Mouse (Mus musculus): ENCODE results near the gene Prkcg. TPM values are rescaled to one million over a fixed set of nuclear protein-coding genes. Genes with fewer than 3 reads are reported as not detected.

The Prkcg gene
- polyA plus RNA-seq, 1 experiment from 2014 or later = not detected

DNA sequence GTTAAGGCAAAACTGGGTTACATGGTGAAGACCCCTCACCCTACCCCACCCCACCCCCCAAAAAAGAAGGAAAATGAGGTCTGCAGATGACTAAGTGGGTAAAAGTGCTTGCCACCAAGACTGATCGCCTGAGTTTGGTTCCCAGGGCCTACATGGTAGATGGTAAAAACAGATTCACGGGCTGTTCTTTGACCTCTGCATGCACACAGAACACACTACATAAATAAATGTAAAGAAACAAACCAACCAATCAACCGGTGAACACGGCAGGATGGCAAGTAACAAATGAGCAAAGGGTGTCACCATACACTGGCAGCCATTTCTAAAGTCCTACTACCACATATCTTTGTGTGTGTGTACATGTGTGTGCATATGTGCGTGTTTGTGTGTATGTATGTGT, 59.3 kb downstream of the Prkcg start:
- Histone ChIP-seq H3K4me3 (ENCODE audit: low read depth, low read length) (no peak overlapping the region), H3K27me3 (replicated peaks; ENCODE audit: control insufficient read depth, insufficient read depth, low read length) (no peaks in the 10 kb centered on the region), H3K9ac (ENCODE audit: low read depth, low read length) (no peak overlapping the region), H3K4me2 (no peak overlapping the region), H3K36me3 (ENCODE audit: control insufficient read depth, insufficient read depth, low read length) (no peaks in the 10 kb centered on the region), H3K9me3 (ENCODE audit: control insufficient read depth, low read length) (no peaks in the 10 kb centered on the region), H3K4me1 (replicated peaks; ENCODE audit: control insufficient read depth, insufficient read depth, low read length) (no peaks in the 10 kb centered on the region), H3K27ac (ENCODE audit: low read depth, low read length) (no peak overlapping the region)
- no peak for ATAC-seq (replicated peaks; ENCODE audit: low FRiP score)
- DNase-seq (ENCODE audit: low spot score) = no peak
- WGBS = 64% methylated on average over 5 of the region's 5 CpGs

DNA sequence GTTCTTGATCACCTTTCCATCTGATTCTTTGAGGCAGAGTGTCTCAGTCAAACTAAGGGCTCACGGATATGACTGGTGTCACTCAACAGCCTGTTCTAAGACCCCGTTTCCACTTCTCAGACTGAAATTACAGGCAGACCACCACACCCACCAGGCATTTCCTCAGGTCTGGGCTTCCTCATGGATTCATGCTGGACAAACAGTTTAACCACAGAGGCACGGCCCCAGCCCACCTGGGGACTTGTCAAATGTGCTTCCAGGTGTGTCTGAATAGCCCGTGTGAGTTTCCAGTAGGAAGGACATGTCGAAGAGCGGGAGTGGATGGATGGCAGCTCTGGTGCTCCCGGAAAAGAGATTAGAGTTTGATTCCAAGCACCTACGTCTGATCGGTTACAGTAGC, 60.8 kb downstream of the Prkcg start:
- H3K4me2 ChIP-seq = no peak overlapping the region
- no peak overlapping the region for H3K4me3 ChIP-seq (ENCODE audit: low read depth, low read length)
- no peak overlapping the region for H3K9ac ChIP-seq (ENCODE audit: low read depth, low read length)
- no peaks in the 10 kb centered on the region for H3K9me3 ChIP-seq (ENCODE audit: control insufficient read depth, low read length)
- ATAC-seq (replicated peaks; ENCODE audit: low FRiP score) = no peak
- H3K4me1 ChIP-seq (replicated peaks; ENCODE audit: control insufficient read depth, insufficient read depth, low read length) = no peaks in the 10 kb centered on the region
- WGBS = 86% methylated on average over 9 of the region's 9 CpGs
- H3K27me3 ChIP-seq (replicated peaks; ENCODE audit: control insufficient read depth, insufficient read depth, low read length) = no peaks in the 10 kb centered on the region
- no peak for DNase-seq (ENCODE audit: low spot score)
- no peak overlapping the region for H3K27ac ChIP-seq (ENCODE audit: low read depth, low read length)
- no peaks in the 10 kb centered on the region for H3K36me3 ChIP-seq (ENCODE audit: control insufficient read depth, insufficient read depth, low read length)

DNA sequence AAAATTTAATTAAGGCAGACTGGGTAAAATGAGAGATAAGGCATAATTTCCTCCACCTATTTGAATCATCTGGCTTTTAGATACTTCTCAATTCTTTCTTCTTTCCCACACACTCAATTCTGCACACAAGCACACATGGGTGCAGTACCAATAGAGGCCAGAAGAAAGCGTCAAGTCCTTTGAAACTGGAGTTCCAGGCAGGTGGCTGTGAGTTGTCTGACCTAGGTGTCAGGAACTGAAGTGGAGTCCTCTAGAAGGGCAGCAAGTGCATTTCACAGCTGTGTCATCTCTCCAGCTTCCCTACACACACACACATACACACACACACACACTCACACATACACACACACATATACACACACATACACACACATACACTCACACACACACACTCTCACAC, 62.6 kb downstream of the Prkcg start:
- DNase-seq (ENCODE audit: low spot score) (no peak), ATAC-seq (replicated peaks; ENCODE audit: low FRiP score) (no peak)
- H3K4me1 ChIP-seq (replicated peaks; ENCODE audit: control insufficient read depth, insufficient read depth, low read length) = no peaks in the 10 kb centered on the region
- no peak overlapping the region for H3K9ac ChIP-seq (ENCODE audit: low read depth, low read length)
- H3K27ac ChIP-seq (ENCODE audit: low read depth, low read length) = no peak overlapping the region
- 60% methylated on average over 1 of the region's 1 CpGs for WGBS
- no peak overlapping the region for H3K4me2 ChIP-seq
- no peaks in the 10 kb centered on the region for H3K27me3 ChIP-seq (replicated peaks; ENCODE audit: control insufficient read depth, insufficient read depth, low read length)
- H3K36me3 ChIP-seq (ENCODE audit: control insufficient read depth, insufficient read depth, low read length) = no peaks in the 10 kb centered on the region
- no peaks in the 10 kb centered on the region for H3K9me3 ChIP-seq (ENCODE audit: control insufficient read depth, low read length)
- no peak overlapping the region for H3K4me3 ChIP-seq (ENCODE audit: low read depth, low read length)

DNA sequence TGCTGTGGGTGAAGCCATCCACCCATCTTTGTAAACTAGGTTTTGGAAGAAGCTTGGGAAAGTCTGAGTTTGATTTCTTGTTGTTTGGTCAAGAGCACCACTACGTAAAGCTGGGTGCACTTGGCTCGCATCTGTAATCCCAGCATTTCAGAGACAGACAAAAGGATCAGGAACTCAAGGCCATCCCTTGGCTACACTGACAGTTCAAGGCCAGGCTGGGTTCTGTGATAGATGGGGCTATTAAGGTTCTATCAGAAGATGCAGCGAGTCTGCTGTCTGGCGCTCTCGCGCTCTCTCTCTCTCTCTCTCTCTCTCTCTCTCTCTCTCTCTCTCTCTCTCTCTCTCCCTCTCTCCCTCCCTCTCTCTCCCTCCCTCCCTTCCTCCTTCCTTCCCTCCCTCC, 65.9 kb downstream of the Prkcg start:
- Histone ChIP-seq H3K9ac (ENCODE audit: low read depth, low read length) (no peak overlapping the region), H3K9me3 (ENCODE audit: control insufficient read depth, low read length) (no peaks in the 10 kb centered on the region), H3K4me1 (replicated peaks; ENCODE audit: control insufficient read depth, insufficient read depth, low read length) (no peaks in the 10 kb centered on the region), H3K36me3 (ENCODE audit: control insufficient read depth, insufficient read depth, low read length) (no peaks in the 10 kb centered on the region), H3K27me3 (replicated peaks; ENCODE audit: control insufficient read depth, insufficient read depth, low read length) (no peaks in the 10 kb centered on the region), H3K27ac (ENCODE audit: low read depth, low read length) (no peak overlapping the region), H3K4me2 (no peak overlapping the region), H3K4me3 (ENCODE audit: low read depth, low read length) (no peak overlapping the region)
- DNase-seq (ENCODE audit: low spot score) (no peak), ATAC-seq (replicated peaks; ENCODE audit: low FRiP score) (no peak)
- 81% methylated on average over 6 of the region's 6 CpGs for WGBS

DNA sequence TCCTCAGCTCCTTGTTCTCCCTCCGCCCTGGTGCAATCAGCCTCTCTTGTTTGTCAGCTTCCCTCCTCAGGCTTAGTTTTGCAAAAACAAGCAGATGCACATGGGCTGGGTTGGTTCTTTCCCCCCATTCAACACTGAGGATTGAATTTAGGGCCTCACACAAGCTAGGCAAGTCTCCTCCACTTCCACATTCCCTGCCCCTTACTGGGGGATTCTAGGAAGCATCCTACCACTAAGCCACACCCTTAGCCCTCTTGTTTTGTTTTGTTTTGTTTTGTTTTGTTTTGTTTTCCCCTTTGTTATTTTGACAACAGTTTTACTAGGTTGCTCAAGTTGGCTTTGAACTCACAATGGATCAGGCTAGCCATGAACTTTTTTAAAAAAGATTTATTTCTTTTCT, 71.7 kb downstream of the Prkcg start:
- Histone ChIP-seq H3K4me2 (no peak overlapping the region), H3K27me3 (replicated peaks; ENCODE audit: control insufficient read depth, insufficient read depth, low read length) (peaks cover 4% of the 10 kb centered on the region), H3K9me3 (ENCODE audit: control insufficient read depth, low read length) (no peaks in the 10 kb centered on the region), H3K4me1 (replicated peaks; ENCODE audit: control insufficient read depth, insufficient read depth, low read length) (no peaks in the 10 kb centered on the region), H3K4me3 (ENCODE audit: low read depth, low read length) (no peak overlapping the region), H3K9ac (ENCODE audit: low read depth, low read length) (no peak overlapping the region), H3K27ac (ENCODE audit: low read depth, low read length) (no peak overlapping the region), H3K36me3 (ENCODE audit: control insufficient read depth, insufficient read depth, low read length) (no peaks in the 10 kb centered on the region)
- no peak for DNase-seq (ENCODE audit: low spot score)
- 86% methylated on average over 1 of the region's 1 CpGs for WGBS
- no peak for ATAC-seq (replicated peaks; ENCODE audit: low FRiP score)

DNA sequence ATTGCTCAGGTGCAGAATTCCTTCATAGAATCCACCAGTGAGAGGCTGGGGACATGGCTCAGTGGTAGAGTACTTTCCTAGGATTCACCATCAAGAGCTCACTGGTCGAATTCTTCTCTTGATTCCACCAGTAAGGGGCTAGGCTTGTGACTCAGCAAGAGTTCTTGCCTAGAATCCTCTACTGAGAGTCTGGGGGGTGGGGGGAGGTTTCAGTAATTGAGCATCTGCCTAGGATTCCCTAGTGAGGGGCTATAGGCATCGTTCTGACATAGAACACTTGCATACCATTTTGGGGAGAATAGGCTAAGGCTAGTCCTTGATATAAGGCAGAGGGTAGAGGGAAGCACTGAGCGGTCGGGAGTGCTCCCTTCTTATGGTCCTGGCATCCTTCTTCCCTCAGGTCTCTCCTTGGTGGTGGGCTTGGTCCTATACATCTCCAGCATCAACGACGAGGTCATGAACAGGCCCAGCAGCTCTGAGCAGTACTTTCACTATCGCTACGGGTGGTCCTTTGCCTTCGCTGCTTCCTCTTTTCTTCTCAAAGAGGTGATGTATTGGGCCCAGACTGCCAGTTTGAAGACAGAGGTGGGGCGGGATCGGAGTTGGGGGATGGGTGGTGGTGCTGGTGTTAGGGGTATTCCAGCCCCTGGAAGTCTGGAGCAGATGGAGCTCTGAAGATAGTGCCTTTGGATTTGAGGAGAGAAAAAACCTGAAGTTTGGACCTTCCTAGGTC, 76.7 kb downstream of the Prkcg start:
- no peak for ATAC-seq (replicated peaks; ENCODE audit: low FRiP score)
- no peak overlapping the region for H3K4me3 ChIP-seq (ENCODE audit: low read depth, low read length)
- no peak overlapping the region for H3K27ac ChIP-seq (ENCODE audit: low read depth, low read length)
- no peaks in the 10 kb centered on the region for H3K9me3 ChIP-seq (ENCODE audit: control insufficient read depth, low read length)
- peaks cover 38% of the 10 kb centered on the region for H3K27me3 ChIP-seq (replicated peaks; ENCODE audit: control insufficient read depth, insufficient read depth, low read length)
- H3K36me3 ChIP-seq (ENCODE audit: control insufficient read depth, insufficient read depth, low read length) = no peaks in the 10 kb centered on the region
- 21% methylated on average over 11 of the region's 11 CpGs for WGBS
- H3K4me2 ChIP-seq = no peak overlapping the region
- H3K4me1 ChIP-seq (replicated peaks; ENCODE audit: control insufficient read depth, insufficient read depth, low read length) = no peaks in the 10 kb centered on the region
- DNase-seq (ENCODE audit: low spot score) = no peak
- no peak overlapping the region for H3K9ac ChIP-seq (ENCODE audit: low read depth, low read length)

DNA sequence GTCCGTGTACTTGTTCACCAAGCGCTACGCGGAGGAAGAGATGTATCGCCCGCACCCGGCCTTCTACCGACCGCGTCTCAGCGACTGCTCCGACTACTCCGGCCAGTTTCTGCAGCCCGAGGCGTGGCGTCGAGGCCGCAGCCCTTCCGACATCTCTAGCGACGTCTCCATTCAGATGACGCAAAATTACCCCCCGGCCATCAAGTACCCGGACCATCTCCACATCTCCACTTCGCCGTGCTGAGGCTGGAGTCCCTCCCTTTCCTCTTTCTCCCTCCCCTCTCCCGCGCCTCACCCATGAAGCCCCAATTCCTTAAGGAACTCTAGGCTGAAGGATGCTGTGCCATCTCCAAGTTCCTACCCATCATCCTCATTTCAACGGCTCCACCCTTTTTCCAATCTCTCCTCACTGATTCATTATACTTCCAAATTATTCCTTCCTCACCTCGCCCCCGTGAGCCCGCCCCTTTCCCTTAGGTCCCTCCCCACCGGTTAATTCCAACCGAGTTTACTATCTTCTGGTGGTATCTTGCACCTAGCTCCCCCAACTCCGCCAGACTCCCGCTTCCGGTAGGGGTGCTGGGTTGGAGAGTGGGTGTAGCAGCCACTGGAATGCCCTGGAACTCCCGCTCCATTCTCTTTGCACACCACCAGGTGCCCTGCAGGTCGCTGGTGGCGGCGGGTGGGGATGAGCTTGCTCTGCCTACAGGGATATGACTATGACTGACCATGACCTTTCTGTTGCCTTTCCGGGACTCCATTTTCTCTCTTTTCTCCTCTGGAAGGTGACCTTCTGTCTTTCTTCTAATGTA, 77.9 kb downstream of the Prkcg start:
- Histone ChIP-seq H3K36me3 (ENCODE audit: control insufficient read depth, insufficient read depth, low read length) (no peaks in the 10 kb centered on the region), H3K9me3 (ENCODE audit: control insufficient read depth, low read length) (no peaks in the 10 kb centered on the region), H3K4me2 (peak overlapping the region; percentile 40), H3K27ac (ENCODE audit: low read depth, low read length) (no peak overlapping the region), H3K9ac (ENCODE audit: low read depth, low read length) (no peak overlapping the region), H3K4me3 (ENCODE audit: low read depth, low read length) (0 out of 2 replicates have a peak overlapping the region, but pooled peaks have one; percentile 7), H3K27me3 (replicated peaks; ENCODE audit: control insufficient read depth, insufficient read depth, low read length) (peaks cover 38% of the 10 kb centered on the region), H3K4me1 (replicated peaks; ENCODE audit: control insufficient read depth, insufficient read depth, low read length) (no peaks in the 10 kb centered on the region)
- DNase-seq (ENCODE audit: low spot score) (no peak), ATAC-seq (replicated peaks; ENCODE audit: low FRiP score) (no peak)
- 4% methylated on average over 42 of the region's 42 CpGs for WGBS

DNA sequence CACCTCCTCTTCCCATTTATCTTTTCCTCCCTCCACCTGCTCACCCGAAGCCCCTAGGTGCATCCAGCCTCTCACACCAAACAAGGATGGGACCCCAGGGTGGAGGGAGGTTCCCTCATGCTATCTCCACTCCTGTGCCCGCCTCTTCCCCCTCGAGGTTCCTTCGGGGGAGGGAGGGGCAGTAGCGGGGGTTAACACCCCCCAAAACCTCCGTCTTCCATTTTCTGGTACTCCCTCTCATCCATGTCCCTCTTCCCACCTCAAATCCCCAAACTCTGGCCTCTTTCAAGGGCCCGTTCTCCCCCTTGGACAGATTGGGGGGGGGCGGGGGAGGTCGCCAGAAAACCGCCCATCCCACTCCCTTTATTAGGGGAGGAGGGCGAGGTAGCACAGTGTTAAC, 78.6 kb downstream of the Prkcg start:
- WGBS = 6% methylated on average over 11 of the region's 11 CpGs
- H3K4me1 ChIP-seq (replicated peaks; ENCODE audit: control insufficient read depth, insufficient read depth, low read length) = no peaks in the 10 kb centered on the region
- peaks cover 38% of the 10 kb centered on the region for H3K27me3 ChIP-seq (replicated peaks; ENCODE audit: control insufficient read depth, insufficient read depth, low read length)
- no peak overlapping the region; the same call in 1 of the 2 replicates for H3K4me3 ChIP-seq (ENCODE audit: low read depth, low read length)
- no peak for ATAC-seq (replicated peaks; ENCODE audit: low FRiP score)
- H3K9me3 ChIP-seq (ENCODE audit: control insufficient read depth, low read length) = no peaks in the 10 kb centered on the region
- H3K36me3 ChIP-seq (ENCODE audit: control insufficient read depth, insufficient read depth, low read length) = no peaks in the 10 kb centered on the region
- peak overlapping the region; percentile 29 for H3K4me2 ChIP-seq
- no peak overlapping the region for H3K27ac ChIP-seq (ENCODE audit: low read depth, low read length)
- H3K9ac ChIP-seq (ENCODE audit: low read depth, low read length) = no peak overlapping the region
- no peak for DNase-seq (ENCODE audit: low spot score)

DNA sequence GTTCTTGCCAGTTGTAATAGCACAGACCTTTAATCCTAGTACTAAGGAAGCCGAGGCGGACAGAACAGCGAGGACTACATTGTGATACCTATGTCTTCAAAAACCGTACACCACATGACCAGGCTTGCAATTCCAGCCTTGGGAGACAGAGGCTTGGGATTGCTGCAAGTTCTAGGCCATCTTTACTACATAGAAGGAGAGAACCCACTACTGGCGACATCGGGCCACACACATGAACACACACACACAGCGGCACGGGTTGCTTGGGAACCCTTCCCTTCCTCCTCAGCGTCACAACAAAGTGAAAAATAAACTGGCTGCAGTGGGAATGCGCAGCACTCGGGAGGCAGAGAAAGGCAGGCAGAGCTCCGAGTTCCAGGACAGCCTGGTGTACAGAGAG, 79.3 kb downstream of the Prkcg start:
- H3K9me3 ChIP-seq (ENCODE audit: control insufficient read depth, low read length) = no peaks in the 10 kb centered on the region
- no peak for ATAC-seq (replicated peaks; ENCODE audit: low FRiP score)
- peaks cover 38% of the 10 kb centered on the region for H3K27me3 ChIP-seq (replicated peaks; ENCODE audit: control insufficient read depth, insufficient read depth, low read length)
- H3K27ac ChIP-seq (ENCODE audit: low read depth, low read length) = no peak overlapping the region
- no peak overlapping the region for H3K4me3 ChIP-seq (ENCODE audit: low read depth, low read length)
- H3K4me1 ChIP-seq (replicated peaks; ENCODE audit: control insufficient read depth, insufficient read depth, low read length) = no peaks in the 10 kb centered on the region
- H3K36me3 ChIP-seq (ENCODE audit: control insufficient read depth, insufficient read depth, low read length) = no peaks in the 10 kb centered on the region
- no peak overlapping the region for H3K4me2 ChIP-seq
- 27% methylated on average over 12 of the region's 12 CpGs for WGBS
- no peak overlapping the region for H3K9ac ChIP-seq (ENCODE audit: low read depth, low read length)
- no peak for DNase-seq (ENCODE audit: low spot score)
